Mouse (Mus musculus) cerebellum, adult 2 months (tissue): ENCODE results near the gene Crygc. TPM values are rescaled to one million over a fixed set of nuclear protein-coding genes. Genes with fewer than 3 reads are reported as not detected.

Experiments used
- DNase-seq, 2 experiments: peaks; one replicate each; pipeline ENCODE4 v3.0.0; 2021
- H3K27ac ChIP-seq: fragments of 200-500 bp; 2 replicates; pipeline ENCODE4 v1.5.1; 2012; ENCODE audit warnings: low read length, control low read depth, inconsistent platforms; ENCODE audit not compliant: insufficient read depth
- H3K27me3 ChIP-seq: fragments of 200-500 bp; 2 replicates; pipeline ENCODE4 v1.6.1; 2012; ENCODE audit warnings: inconsistent platforms, mild to moderate bottlenecking, low read length, moderate library complexity; ENCODE audit not compliant: control insufficient read depth, insufficient read depth
- H3K4me1 ChIP-seq: fragments of 200-500 bp; 2 replicates; pipeline ENCODE4 v1.6.1; 2011; ENCODE audit warnings: low read length; ENCODE audit not compliant: control insufficient read depth, insufficient read depth
- H3K4me3 ChIP-seq: fragments of 200-500 bp; replicated peaks from 2 replicates; pipeline ENCODE3; 2011; ENCODE audit warnings: mild to moderate bottlenecking, low read depth, low read length, control low read depth; ENCODE audit not compliant: insufficient read depth
- CTCF ChIP-seq: fragments of 200-500 bp; IDR thresholded peaks from 2 replicates; pipeline ENCODE4 v1.5.1; 2011; ENCODE audit warnings: low read depth, mild to moderate bottlenecking, control low read depth, low read length, moderate library complexity, borderline replicate concordance; ENCODE audit not compliant: insufficient read depth
- POLR2A ChIP-seq: fragments of 200-500 bp; IDR thresholded peaks from 2 replicates; pipeline ENCODE4 v1.6.1; 2011; ENCODE audit warnings: low read length, control low read depth, borderline replicate concordance; ENCODE audit not compliant: insufficient read depth
- WGBS: fragments of 180-500 bp; shearing (Covaris S2); methylation state at CpG from one replicate; pipeline ENCODE4 v1.1.7; 2018; 5-methylcytosine and 5-hydroxymethylcytosine counted together
- polyA plus RNA-seq: library from polyadenylated mRNA; depleted of rRNA; stranded (reverse); fragments of >200 nt; gene quantifications from 2 replicates; pipeline ENCODE4 v1.2.3, GENCODE M21; 2012; rRNA removed

The Crygc gene
- polyA plus RNA-seq, 1 experiment: not detected

GRCm38 (mm10) chr1:65032641-65033040 lies 40.8 kb downstream of the Crygc start, which contains the start of gene Akr1cl:
TSS of gene Akr1cl (minus strand) at chr1:65032759.
- no peak within 1 kb of the TSS for H3K4me3 ChIP-seq
- no peaks in the 10 kb centered on the region for H3K4me1 ChIP-seq
- DNase-seq: no peak
- no peak within 1 kb of the TSS for H3K27ac ChIP-seq
- no peaks in the 10 kb centered on the region for H3K27me3 ChIP-seq
- TF ChIP-seq CTCF: no peak
- TF ChIP-seq POLR2A: no peak

GRCm38 (mm10) chr1:65028206-65028605 lies 45.3 kb downstream of the Crygc start:
- Histone ChIP-seq H3K4me1 (no peaks in the 10 kb centered on the region), H3K27ac (no peak overlapping the region), H3K4me3 (no peak overlapping the region), H3K27me3 (no peaks in the 10 kb centered on the region)
- no peak for DNase-seq
- TF ChIP-seq CTCF (no peak), POLR2A (no peak)
- WGBS: 42% methylated on average over 9 of the region's 9 CpGs

Other genes starting within 250 kb of the Crygc start
- 14.5 and 16.1 TPM in 2 replicates for gene Plekhm3, start 116.9 kb downstream of the Crygc start, polyA plus RNA-seq
- not detected in 2 replicates for gene Akr1cl, start 40.9 kb downstream of the Crygc start, polyA plus RNA-seq
- not detected in 2 replicates for gene Cryge, start 22.5 kb downstream of the Crygc start, polyA plus RNA-seq
- gene Crygd, start 10.2 kb downstream of the Crygc start, polyA plus RNA-seq: not detected in 2 replicates
- not detected in 2 replicates for gene Crygb, start 8.6 kb upstream of the Crygc start, polyA plus RNA-seq
- 0.44 and 0.57 TPM in 2 replicates for gene Cryga, start 29.7 kb upstream of the Crygc start, polyA plus RNA-seq
- gene Gm28845, start 45.9 kb upstream of the Crygc start, polyA plus RNA-seq: 0.82 and 1.0 TPM in 2 replicates
- 2.2 and 3.1 TPM in 2 replicates for gene D630023F18Rik, start 49.5 kb upstream of the Crygc start, polyA plus RNA-seq
- gene Idh1, start 112.8 kb upstream of the Crygc start, polyA plus RNA-seq: 33.2 and 35.3 TPM in 2 replicates
- gene Pikfyve, start 113.0 kb upstream of the Crygc start, polyA plus RNA-seq: 12.9 and 14.3 TPM in 2 replicates
- 0.38 and 0.40 TPM in 2 replicates for gene Pth2r, start 208.4 kb upstream of the Crygc start, polyA plus RNA-seq